Mouse (Mus musculus): ENCODE data around the gene Ushbp1.

DNA sequence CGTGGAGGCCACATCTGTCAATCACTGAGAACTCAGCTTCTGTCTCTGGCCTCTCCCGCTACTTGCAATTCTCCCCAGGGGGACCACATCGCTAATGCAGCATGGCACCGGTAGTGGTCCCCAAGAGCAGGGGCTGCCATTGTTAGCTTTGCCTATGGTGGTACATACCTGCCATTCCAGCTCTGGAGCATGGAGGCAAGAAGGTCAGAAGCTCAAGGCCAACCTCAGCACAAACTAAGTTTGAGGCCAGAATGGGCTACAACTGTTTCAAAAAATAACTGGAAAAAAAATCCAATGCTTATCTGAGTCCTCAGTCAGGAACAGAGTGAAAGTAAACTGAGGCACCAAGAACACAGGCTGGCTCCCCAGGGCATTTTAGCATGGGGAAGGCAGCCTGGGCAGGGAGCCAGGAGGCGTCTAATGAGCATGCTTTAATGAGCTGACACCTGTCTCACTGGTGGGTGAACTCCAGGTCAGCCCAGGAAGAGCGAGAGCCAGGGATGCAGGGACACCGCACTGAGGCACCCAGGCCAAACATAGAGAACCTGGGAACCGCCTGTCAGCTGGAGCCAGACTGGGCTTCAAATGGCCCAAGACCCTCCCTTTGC lies 19.1 kb downstream of the Ushbp1 start:
- TF ChIP-seq CTCF (IDR thresholded peaks at IDR 0.05; ENCODE audit: low read depth) (no peak), EP300 (IDR thresholded peaks at IDR 0.05; ENCODE audit: low read depth) (no peak)

All from liver, postnatal 0 days (tissue).